Mouse (Mus musculus) heart, adult 2 months (tissue): ENCODE results near the gene Mgat5.

Source experiments
- CTCF ChIP-seq: fragments of 200-600 bp; IDR thresholded peaks from 2 replicates; pipeline ENCODE4 v1.8.1; 2022; ENCODE audit warnings: antibody characterized with exemption, mild to moderate bottlenecking, moderate library complexity
- EP300 ChIP-seq: fragments of 200-500 bp; IDR thresholded peaks from 2 replicates; pipeline ENCODE4 v1.6.1; 2011; ENCODE audit warnings: low read depth, low read length, control low read depth; ENCODE audit not compliant: insufficient read depth
- POLR2A ChIP-seq: fragments of 200-500 bp; IDR thresholded peaks from 2 replicates; pipeline ENCODE4 v1.6.1; 2011; ENCODE audit warnings: mild to moderate bottlenecking, low read depth, low read length, control low read depth; ENCODE audit not compliant: insufficient read depth

GRCm38 (mm10) chr1:127249621-127250020, 44.8 kb downstream of the Mgat5 start:
- TF ChIP-seq EP300 (no peak), CTCF (no peak), POLR2A (no peak)
